Comparison of ENCODE assay signal across 8 mouse cellular contexts in genomic region chr2:118790551-118791525, GRCm38 (mm10). TPM values are rescaled to one million over a fixed set of nuclear protein-coding genes. Genes with fewer than 3 reads are reported as not detected.
DNase-seq lines count a peak whose midpoint lies in the region; ATAC-seq and TF ChIP-seq lines count a peak whose summit lies in the region.

No protein-coding gene starts in this region.

- ATAC-seq in embryonic facial prominence, embryonic 14.5 days (ENCODE audit: low read depth), result peak; percentile 67
- ATAC-seq in liver, embryonic 12.5 days, result peak; percentile 28; the same call in 1 of the 2 replicates

- no peak overlapping the region for H3K27ac ChIP-seq in CH12.LX (ENCODE audit: insufficient read depth, low read depth)
- no peak overlapping the region for H3K27ac ChIP-seq in embryonic facial prominence, embryonic 14.5 days (replicated peaks; ENCODE audit: low read depth, low read length)
- peak overlapping the region; percentile 72 for H3K27ac ChIP-seq in liver, embryonic 12.5 days
- H3K27ac ChIP-seq in testis, adult 2 months (ENCODE audit: control insufficient read depth, insufficient read depth, low read depth, low read length), result no peak overlapping the region

- TF ChIP-seq POLR2A in CH12.LX (IDR thresholded peaks at IDR 0.05; ENCODE audit: low read depth, low read length), result no peak
- no peak for TF ChIP-seq POLR2A in myocyte (IDR thresholded peaks at IDR 0.05; ENCODE audit: insufficient read length, low read depth)
- no peak for TF ChIP-seq POLR2A in testis, adult 2 months (IDR thresholded peaks at IDR 0.05; ENCODE audit: control insufficient read depth, low read depth, low read length)

- H3K9me3 ChIP-seq in CH12.LX (replicated peaks; ENCODE audit: low read length), result no peaks in the 10 kb centered on the region
- no peaks in the 10 kb centered on the region for H3K9me3 ChIP-seq in embryonic facial prominence, embryonic 14.5 days (ENCODE audit: control insufficient read depth, low read length)
- no peaks in the 10 kb centered on the region for H3K9me3 ChIP-seq in liver, embryonic 12.5 days (replicated peaks)

- H3K36me3 ChIP-seq in CH12.LX (replicated peaks in 1 of 2; ENCODE audit: control insufficient read depth in 1 of 2, insufficient read depth in 1 of 2, low read length in 1 of 2), result no peaks in the 10 kb centered on the region
- H3K36me3 ChIP-seq in embryonic facial prominence, embryonic 14.5 days (ENCODE audit: control insufficient read depth, insufficient read depth, low read length), result no peaks in the 10 kb centered on the region
- no peaks in the 10 kb centered on the region for H3K36me3 ChIP-seq in liver, embryonic 12.5 days
- no peaks in the 10 kb centered on the region for H3K36me3 ChIP-seq in myocyte (ENCODE audit: control insufficient read depth, insufficient read depth)
- no peaks in the 10 kb centered on the region for H3K36me3 ChIP-seq in testis, adult 2 months (ENCODE audit: control insufficient read depth, insufficient read depth, low read length)

- TF ChIP-seq CTCF in CH12.LX (conservative IDR thresholded peaks at IDR 0.05 in 1 of 2, IDR thresholded peaks at IDR 0.05 in 1 of 2; ENCODE audit: low read depth in 2 of 2, low read length in 2 of 2), result peak in 1 of 2 experiments; percentile 48; a peak in 2 of 4 replicates
- peak; percentile 62; the same call in 1 of the 2 replicates for TF ChIP-seq CTCF in testis, adult 2 months (IDR thresholded peaks at IDR 0.05; ENCODE audit: control insufficient read depth, insufficient read depth, insufficient replicate concordance, low read depth, low read length)

- no peak overlapping the region for H3K4me2 ChIP-seq in CH12.LX (ENCODE audit: insufficient read depth, low read depth, poor library complexity, severe bottlenecking)
- peak overlapping the region; percentile 39 for H3K4me2 ChIP-seq in embryonic facial prominence, embryonic 14.5 days (ENCODE audit: low read depth, low read length)
- peak overlapping the region; percentile 55 for H3K4me2 ChIP-seq in liver, embryonic 12.5 days
- H3K4me2 ChIP-seq in myocyte (ENCODE audit: low read depth), result peak overlapping the region; percentile 13

- peaks cover 62% of the 10 kb centered on the region for H3K27me3 ChIP-seq in CH12.LX (replicated peaks)
- H3K27me3 ChIP-seq in embryonic facial prominence, embryonic 14.5 days (replicated peaks; ENCODE audit: control insufficient read depth, insufficient read depth, low read length), result no peaks in the 10 kb centered on the region
- H3K27me3 ChIP-seq in liver, embryonic 12.5 days (replicated peaks), result peaks cover 25% of the 10 kb centered on the region; the same call in 1 of the 2 replicates
- H3K27me3 ChIP-seq in myocyte (ENCODE audit: control insufficient read depth, insufficient read depth, insufficient read length), result no peaks in the 10 kb centered on the region
- no peaks in the 10 kb centered on the region for H3K27me3 ChIP-seq in testis, adult 2 months (ENCODE audit: control insufficient read depth, insufficient read depth, low read length)

- in situ Hi-C loops in CH12.LX (cut with MboI; ENCODE audit: low pct_ligation_motif_present, low pct_unique_long_range_greater_than_20kb, low sequenced_read_pairs), result no loop called here

- H3ac ChIP-seq in myocyte (ENCODE audit: control insufficient read depth, insufficient read length), result no peak overlapping the region

- peak; percentile 9 for TF ChIP-seq RAD21 in CH12.LX (IDR thresholded peaks at IDR 0.05; ENCODE audit: low read depth, low read length)

- WGBS in embryonic facial prominence, embryonic 14.5 days, result 24% methylated on average over 44 of the region's 44 CpGs
- WGBS in liver, embryonic 12.5 days (ENCODE audit: insufficient replicate concordance), result 31% methylated on average over 44 of the region's 44 CpGs

- DNase-seq in CH12.LX (ENCODE audit: extremely low read depth), result no peak
- DNase-seq in adrenal gland, postnatal 4 days (ENCODE audit: low spot score in 2 of 2), result peak; percentile 34 to 49
- peak; percentile 50 for DNase-seq in embryonic facial prominence, embryonic 14.5 days (ENCODE audit: low spot score)
- DNase-seq in heart, adult 9 months (ENCODE audit: low spot score in 2 of 2), result peak; percentile 37 to 62
- peak; percentile 83 for DNase-seq in kidney, adult 9 months

- dilution Hi-C loops in CH12.LX (cut with MboI; ENCODE audit: extremely low pct_ligation_motif_present, extremely low pct_unique_long_range_greater_than_20kb, low sequenced_read_pairs), result no loop called here

- H3K79me2 ChIP-seq in CH12.LX (replicated peaks; ENCODE audit: control insufficient read depth, extremely low read depth, insufficient read depth, poor library complexity, severe bottlenecking) (no peaks in the 10 kb centered on the region), myocyte (ENCODE audit: control insufficient read depth, insufficient read depth) (no peaks in the 10 kb centered on the region)

- H3K4me3 ChIP-seq in CH12.LX (replicated peaks in 1 of 3; ENCODE audit: low read depth in 2 of 3, low read length in 2 of 3, poor library complexity in 1 of 3), result no peak overlapping the region
- H3K4me3 ChIP-seq in embryonic facial prominence, embryonic 14.5 days (ENCODE audit: low read depth, low read length), result peak overlapping the region; percentile 8; the same call in 1 of the 2 replicates
- peak overlapping the region; percentile 28 for H3K4me3 ChIP-seq in liver, embryonic 12.5 days
- no peak overlapping the region for H3K4me3 ChIP-seq in myocyte
- H3K4me3 ChIP-seq in testis, adult 2 months (ENCODE audit: control insufficient read depth, low read depth, low read length), result peak overlapping the region; percentile 10

- H3K9ac ChIP-seq in CH12.LX (ENCODE audit: insufficient read depth, low read depth), result no peak overlapping the region
- no peak overlapping the region for H3K9ac ChIP-seq in embryonic facial prominence, embryonic 14.5 days (ENCODE audit: low read depth, low read length)
- peak overlapping the region; percentile 47 for H3K9ac ChIP-seq in liver, embryonic 12.5 days

- TF ChIP-seq EP300 in CH12.LX (IDR thresholded peaks at IDR 0.05; ENCODE audit: low read length), result no peak

- peaks cover 3 to 13% of the 10 kb centered on the region in 2 experiments; a peak in 3 of 4 replicates for H3K4me1 ChIP-seq in CH12.LX (ENCODE audit: control insufficient read depth in 1 of 2, insufficient read depth in 2 of 2)
- H3K4me1 ChIP-seq in embryonic facial prominence, embryonic 14.5 days (ENCODE audit: control insufficient read depth, insufficient read depth, low read length), result no peaks in the 10 kb centered on the region; the same call in 1 of the 2 replicates
- H3K4me1 ChIP-seq in liver, embryonic 12.5 days, result peaks cover 55% of the 10 kb centered on the region
- H3K4me1 ChIP-seq in testis, adult 2 months (ENCODE audit: control insufficient read depth, insufficient read depth, low read length), result peaks cover 12% of the 10 kb centered on the region

TF ChIP-seq in CH12.LX, 34 proteins besides CTCF, POLR2A, EP300 and RAD21 (continues in another document):
- peak; percentile 58 for TF ChIP-seq SMC3 (IDR thresholded peaks at IDR 0.05; ENCODE audit: low read depth, low read length)

TF ChIP-seq in myocyte, 11 proteins besides CTCF, POLR2A, EP300 and RAD21 (continues in another document):
- TF ChIP-seq MAX (IDR thresholded peaks at IDR 0.05; ENCODE audit: low read depth), result no peak

RNA-seq across cellular contexts. Expression of gene Disp2, which starts 11.3 kb away (rescaled TPM):
- total RNA-seq in CH12.LX (2012; rRNA removed) (not detected in 2 replicates), CH12.LX (2014; rRNA removed) (not detected in 2 replicates)
- polyA plus RNA-seq in CH12.LX (2012; ENCODE audit: insufficient read length, low read depth) (not detected in 2 replicates), myocyte (2012; fragmentation: generic; extraction: Trizol) (0.06 TPM)
- 10 to 100 TPM; 53.4 to 54.0 TPM for total RNA-seq in adrenal gland, postnatal 4 days (2021)
- 1.4 and 2.3 TPM in 2 replicates for polyA plus RNA-seq in embryonic facial prominence, embryonic 14.5 days (2014; fragmentation: Nextera tagmentation; extraction: Ambion mirVana)
- polyA plus RNA-seq in liver, embryonic 12.5 days (2016; fragmentation: Nextera tagmentation; extraction: Ambion mirVana), result 0.35 and 0.37 TPM in 2 replicates
- polyA plus RNA-seq in testis, adult 2 months (2012; rRNA removed), result 0.28 and 0.77 TPM in 2 replicates

RNA-seq across cellular contexts. Expression of gene Phgr1, which starts 18.3 kb away (rescaled TPM):
- not detected in 2 replicates for total RNA-seq in CH12.LX (2012; rRNA removed)
- total RNA-seq in CH12.LX (2014; rRNA removed), result not detected in 2 replicates
- polyA plus RNA-seq in CH12.LX (2012; ENCODE audit: insufficient read length, low read depth), result not detected in 2 replicates
- total RNA-seq in adrenal gland, postnatal 4 days (2021), result not detected
- 0.35 TPM in 1 of 2 replicates, not detected in the other for polyA plus RNA-seq in embryonic facial prominence, embryonic 14.5 days (2014; fragmentation: Nextera tagmentation; extraction: Ambion mirVana)
- not detected in 2 replicates for polyA plus RNA-seq in liver, embryonic 12.5 days (2016; fragmentation: Nextera tagmentation; extraction: Ambion mirVana)
- not detected for polyA plus RNA-seq in myocyte (2012; fragmentation: generic; extraction: Trizol)
- 0.49 and 1.1 TPM in 2 replicates for polyA plus RNA-seq in testis, adult 2 months (2012; rRNA removed)

RNA-seq across cellular contexts. Expression of gene Knstrn, which starts 23.0 kb away (rescaled TPM):
- 72.9 and 82.1 TPM in 2 replicates for total RNA-seq in CH12.LX (2012; rRNA removed)
- 72.9 and 76.6 TPM in 2 replicates for total RNA-seq in CH12.LX (2014; rRNA removed)
- polyA plus RNA-seq in CH12.LX (2012; ENCODE audit: insufficient read length, low read depth), result 97.2 and 108 TPM in 2 replicates
- total RNA-seq in adrenal gland, postnatal 4 days (2021), result 10 to 100 TPM; 28.0 to 28.8 TPM
- polyA plus RNA-seq in embryonic facial prominence, embryonic 14.5 days (2014; fragmentation: Nextera tagmentation; extraction: Ambion mirVana), result 75.7 and 94.2 TPM in 2 replicates
- polyA plus RNA-seq in liver, embryonic 12.5 days (2016; fragmentation: Nextera tagmentation; extraction: Ambion mirVana), result 92.8 and 95.2 TPM in 2 replicates
- 42.2 TPM for polyA plus RNA-seq in myocyte (2012; fragmentation: generic; extraction: Trizol)
- 123 and 126 TPM in 2 replicates for polyA plus RNA-seq in testis, adult 2 months (2012; rRNA removed)

RNA-seq across cellular contexts. Expression of gene Ccdc9b, which starts 28.4 kb away (rescaled TPM):
- not detected in 2 replicates for total RNA-seq in CH12.LX (2012; rRNA removed)
- total RNA-seq in CH12.LX (2014; rRNA removed), result not detected in 2 replicates
- polyA plus RNA-seq in CH12.LX (2012; ENCODE audit: insufficient read length, low read depth), result not detected in 2 replicates
- 1 to 10 TPM; 6.1 to 6.9 TPM for total RNA-seq in adrenal gland, postnatal 4 days (2021)
- 0.96 and 1.0 TPM in 2 replicates for polyA plus RNA-seq in embryonic facial prominence, embryonic 14.5 days (2014; fragmentation: Nextera tagmentation; extraction: Ambion mirVana)
- 0.36 and 0.39 TPM in 2 replicates for polyA plus RNA-seq in liver, embryonic 12.5 days (2016; fragmentation: Nextera tagmentation; extraction: Ambion mirVana)
- polyA plus RNA-seq in myocyte (2012; fragmentation: generic; extraction: Trizol), result 9.0 TPM
- polyA plus RNA-seq in testis, adult 2 months (2012; rRNA removed), result 0.80 and 0.85 TPM in 2 replicates

RNA-seq across cellular contexts. Expression of gene Inafm2, which starts 45.3 kb away (rescaled TPM):
- total RNA-seq in CH12.LX (2012; rRNA removed), result 4.2 and 4.3 TPM in 2 replicates
- total RNA-seq in CH12.LX (2014; rRNA removed), result 3.6 TPM in 2 replicates
- polyA plus RNA-seq in CH12.LX (2012; ENCODE audit: insufficient read length, low read depth), result 2.6 and 2.7 TPM in 2 replicates
- total RNA-seq in adrenal gland, postnatal 4 days (2021), result 10 to 100 TPM; 27.8 to 30.8 TPM
- polyA plus RNA-seq in embryonic facial prominence, embryonic 14.5 days (2014; fragmentation: Nextera tagmentation; extraction: Ambion mirVana), result 19.1 and 20.7 TPM in 2 replicates
- polyA plus RNA-seq in liver, embryonic 12.5 days (2016; fragmentation: Nextera tagmentation; extraction: Ambion mirVana), result 23.1 TPM in 2 replicates
- polyA plus RNA-seq in myocyte (2012; fragmentation: generic; extraction: Trizol), result 10.5 TPM
- polyA plus RNA-seq in testis, adult 2 months (2012; rRNA removed), result 12.6 and 13.4 TPM in 2 replicates

Comparison
In these comparisons a context has a peak if more than half of its experiments do, and no peak if none do; other contexts are left out.
1. H3K4me3 ChIP-seq: peak in embryonic facial prominence, embryonic 14.5 days (single experiment), liver, embryonic 12.5 days (single experiment) and testis, adult 2 months (single experiment); none in CH12.LX (0 of 3) and myocyte (single experiment).